Mouse (Mus musculus) kidney, adult 2 months (tissue): ENCODE data around the gene Lpar5.

Experiments used
- CTCF ChIP-seq: fragments of 200-500 bp; conservative IDR thresholded peaks from 2 replicates; pipeline ENCODE4 v1.5.1; 2011; ENCODE audit warnings: low read depth, mild to moderate bottlenecking, control low read depth, low read length, moderate library complexity, mixed read lengths; ENCODE audit not compliant: insufficient read depth, insufficient read length
- POLR2A ChIP-seq: fragments of 200-500 bp; IDR thresholded peaks from one replicate; pipeline ENCODE4 v1.6.1; 2011; ENCODE audit warnings: low read depth, low read length, control low read depth

- TF ChIP-seq POLR2A (no peak), CTCF (no peak)
Measured at GRCm38 (mm10) chr6:125082801-125083386, 15.2 kb downstream of the Lpar5 start.
